Mouse (Mus musculus) hindbrain, embryonic 13.5 days (tissue): ENCODE measurements around the gene Gm40193. TPM values are rescaled to one million over a fixed set of nuclear protein-coding genes. Genes with fewer than 3 reads are reported as not detected.

Experiments used
- ATAC-seq: fragments of 200-750 bp; cut with Nextera tagmentation; 2 replicates; pipeline ENCODE4 v1.8.0; 2017; ENCODE audit warnings: moderate TSS enrichment; ENCODE audit not compliant: low FRiP score
- H3K27ac ChIP-seq: fragments of 300-500 bp; sonication (generic); 2 replicates; pipeline ENCODE4 v1.5.1; 2015; ENCODE audit warnings: inconsistent platforms, mild to moderate bottlenecking, moderate library complexity
- H3K27me3 ChIP-seq: fragments of 300-500 bp; sonication (generic); 2 replicates; pipeline ENCODE4 v1.6.1; 2015; ENCODE audit warnings: mild to moderate bottlenecking, inconsistent platforms
- H3K36me3 ChIP-seq: fragments of 300-500 bp; sonication (generic); 2 replicates; pipeline ENCODE4 v1.6.1; 2015; ENCODE audit warnings: mild to moderate bottlenecking, inconsistent platforms
- H3K4me1 ChIP-seq: fragments of 300-500 bp; sonication (generic); replicated peaks from 2 replicates; pipeline ENCODE4 v1.6.1; 2015; ENCODE audit warnings: inconsistent platforms
- H3K4me2 ChIP-seq: fragments of 300-500 bp; sonication (generic); 2 replicates; pipeline ENCODE4 v1.6.1; 2015; ENCODE audit warnings: inconsistent platforms, mild to moderate bottlenecking, moderate library complexity
- H3K4me3 ChIP-seq: fragments of 300-500 bp; sonication (generic); 2 replicates; pipeline ENCODE4 v1.5.1; 2015; ENCODE audit warnings: mild to moderate bottlenecking, inconsistent platforms
- H3K9ac ChIP-seq: fragments of 300-500 bp; sonication (generic); 2 replicates; pipeline ENCODE4 v1.6.1; 2015; ENCODE audit warnings: mild to moderate bottlenecking, inconsistent platforms
- H3K9me3 ChIP-seq: fragments of 300-500 bp; sonication (generic); 2 replicates; pipeline ENCODE4 v1.6.1; 2016; ENCODE audit warnings: inconsistent platforms
- WGBS: fragments of 180-500 bp; shearing (Covaris S2); methylation state at CpG from one replicate; pipeline ENCODE4 v1.1.7; 2015; 5-methylcytosine and 5-hydroxymethylcytosine counted together
- polyA plus RNA-seq: library from polyadenylated mRNA; unstranded; fragments of >200 nt; fragmentation: Nextera tagmentation; extraction: Ambion mirVana; gene quantifications from 2 replicates; pipeline ENCODE4 v1.2.1, GENCODE M21; 2015

Gm40193 gene
- polyA plus RNA-seq, 1 experiment from 2014 or later: not detected

DNA sequence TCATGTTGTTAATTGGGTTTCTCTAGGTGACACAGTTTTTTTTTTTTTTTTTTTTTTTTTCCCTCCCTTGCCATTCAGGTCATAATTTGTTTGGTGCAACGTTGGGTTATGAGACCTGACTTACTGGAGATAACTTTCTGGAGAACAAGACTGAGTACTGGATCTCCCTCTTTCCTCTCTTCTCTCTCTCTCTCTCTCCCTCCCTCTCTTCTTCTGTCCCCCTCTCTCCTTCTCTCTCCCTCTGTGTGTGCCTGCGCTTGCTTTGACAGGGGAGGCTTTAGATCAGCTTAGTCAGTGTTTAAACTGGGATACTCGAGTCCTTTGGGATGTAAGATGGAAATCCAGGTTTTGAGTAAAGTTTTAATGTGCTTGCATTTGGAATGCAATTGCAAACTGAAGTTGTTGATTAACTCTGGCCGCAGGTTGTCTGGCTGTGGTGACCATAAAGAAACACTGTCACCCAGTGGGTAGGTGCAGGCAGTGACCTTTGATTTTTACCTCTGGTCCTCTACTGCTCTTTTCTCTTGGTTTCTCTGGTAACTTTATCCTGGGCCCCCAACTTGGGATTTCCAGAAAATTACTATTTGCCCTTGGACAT is 31.6 kb upstream of the Gm40193 start:
- H3K27me3 ChIP-seq: no peaks in the 10 kb centered on the region
- no peaks in the 10 kb centered on the region for H3K9me3 ChIP-seq
- H3K4me2 ChIP-seq: peak overlapping the region; percentile 94
- no peak for ATAC-seq
- peaks cover 47% of the 10 kb centered on the region for H3K4me1 ChIP-seq
- H3K27ac ChIP-seq: peak overlapping the region; percentile 91; the same call in 1 of the 2 replicates
- peak overlapping the region; percentile 95 for H3K4me3 ChIP-seq
- 43% methylated on average over 4 of the region's 4 CpGs for WGBS
- peak overlapping the region; percentile 92 for H3K9ac ChIP-seq
- peaks cover 5% of the 10 kb centered on the region; the same call in 1 of the 2 replicates for H3K36me3 ChIP-seq

- Histone ChIP-seq H3K4me3 (peak overlapping the region; percentile 95), H3K36me3 (peaks cover 5% of the 10 kb centered on the region; the same call in 1 of the 2 replicates), H3K9ac (peak overlapping the region; percentile 92), H3K9me3 (no peaks in the 10 kb centered on the region), H3K4me2 (peak overlapping the region; percentile 94), H3K27me3 (no peaks in the 10 kb centered on the region), H3K4me1 (peaks cover 47% of the 10 kb centered on the region), H3K27ac (peak overlapping the region; percentile 91)
- WGBS: 3% methylated on average over 25 of the region's 25 CpGs
- no peak for ATAC-seq
Observed at GRCm38 (mm10) chr11:70563470-70564275, 30.9 kb upstream of the Gm40193 start.

DNA sequence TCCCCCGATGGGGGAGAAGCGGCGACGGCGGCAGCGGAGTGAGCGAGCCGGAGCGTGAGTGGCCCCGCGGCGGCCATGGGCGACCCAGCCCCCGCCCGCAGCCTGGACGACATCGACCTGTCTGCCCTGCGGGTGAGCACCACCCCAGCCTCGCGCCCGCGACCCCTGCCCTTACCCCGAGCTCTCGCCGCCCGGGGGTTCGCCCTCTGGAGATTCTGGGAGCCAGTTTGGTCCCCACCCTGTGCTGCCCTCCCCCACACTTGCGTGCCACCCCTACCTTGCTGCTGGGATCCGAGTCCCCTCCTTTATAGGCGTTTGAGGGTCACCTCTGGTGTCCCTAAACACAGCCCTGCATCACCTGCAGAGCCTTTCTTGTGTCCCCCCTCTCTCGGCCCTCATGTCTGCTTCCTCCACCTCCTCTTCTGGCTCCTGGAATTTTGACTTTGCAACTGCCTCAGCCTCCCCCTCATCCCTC is 30.3 kb upstream of the Gm40193 start:
- peak overlapping the region; percentile 91 for H3K27ac ChIP-seq
- peak overlapping the region; percentile 94 for H3K4me2 ChIP-seq
- ATAC-seq: peak; percentile 49
- no peaks in the 10 kb centered on the region for H3K9me3 ChIP-seq
- 0% methylated on average over 8 of the region's 31 CpGs for WGBS
- H3K4me1 ChIP-seq: peaks cover 47% of the 10 kb centered on the region
- H3K27me3 ChIP-seq: no peaks in the 10 kb centered on the region
- H3K9ac ChIP-seq: peak overlapping the region; percentile 92
- peaks cover 2% of the 10 kb centered on the region; the same call in 1 of the 2 replicates for H3K36me3 ChIP-seq
- H3K4me3 ChIP-seq: peak overlapping the region; percentile 95

DNA sequence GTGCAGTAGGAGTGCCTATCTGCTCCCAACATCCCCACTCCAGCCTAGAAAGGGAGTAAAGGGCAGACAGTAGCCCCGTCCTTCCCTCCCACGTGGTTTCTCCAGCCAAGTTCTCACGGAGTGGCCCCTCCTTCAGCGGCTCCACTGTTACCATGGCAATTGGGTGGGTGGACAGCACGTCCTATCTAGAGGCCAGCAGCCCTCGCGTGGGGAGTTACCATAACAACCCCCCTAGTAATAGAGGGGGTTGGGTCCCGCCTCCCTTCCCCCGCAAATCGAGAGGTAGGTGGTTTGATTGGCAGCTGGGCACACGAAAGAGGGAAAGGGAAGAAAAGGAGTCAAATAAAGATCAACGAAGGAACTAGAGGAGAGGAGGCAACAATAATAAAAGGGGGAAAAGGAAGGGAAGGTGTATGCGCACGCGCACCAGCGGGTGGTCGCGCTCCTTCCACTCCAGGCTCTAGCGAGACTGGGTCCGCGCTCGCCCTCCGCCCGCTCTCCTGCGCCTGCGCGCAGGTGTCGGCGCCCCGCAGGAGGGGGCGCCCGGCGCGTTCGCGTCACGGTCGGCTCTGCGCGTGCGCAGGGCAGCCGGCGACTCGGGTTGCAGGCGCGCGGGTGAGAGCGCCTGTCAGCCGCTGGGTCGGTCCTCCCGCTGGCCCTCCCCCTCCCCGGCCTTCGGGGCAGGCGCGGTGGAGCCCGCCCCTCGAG is 29.7 kb upstream of the Gm40193 start, which contains the start of gene Mink1:
Gene Mink1 (plus strand): TSS at position 595 of the 708 bp plus-strand sequence.
- peak within 1 kb of the TSS; percentile 92 for H3K9ac ChIP-seq
- peak within 1 kb of the TSS; percentile 94 for H3K4me2 ChIP-seq

GRCm38 (mm10) chr11:70561937-70562286 is 29.2 kb upstream of the Gm40193 start:
- 2% methylated on average over 2 of the region's 2 CpGs for WGBS
- no peak for ATAC-seq
- H3K4me2 ChIP-seq: peak overlapping the region; percentile 94

More for the DNA sequence above, 29.7 kb upstream of the Gm40193 start, which contains the start of gene Mink1:
- H3K27ac ChIP-seq: peak within 1 kb of the TSS; percentile 91
- peak; percentile 95 for ATAC-seq
- no peaks in the 10 kb centered on the region for H3K27me3 ChIP-seq
- H3K36me3 ChIP-seq: 0 out of 2 replicates have a peak, but pooled peaks cover 1% of the 10 kb centered on the region
- peaks cover 47% of the 10 kb centered on the region for H3K4me1 ChIP-seq
- H3K4me3 ChIP-seq: peak within 1 kb of the TSS; percentile 95
- under 1% methylated on average over 47 of the region's 57 CpGs for WGBS
- no peaks in the 10 kb centered on the region for H3K9me3 ChIP-seq

DNA sequence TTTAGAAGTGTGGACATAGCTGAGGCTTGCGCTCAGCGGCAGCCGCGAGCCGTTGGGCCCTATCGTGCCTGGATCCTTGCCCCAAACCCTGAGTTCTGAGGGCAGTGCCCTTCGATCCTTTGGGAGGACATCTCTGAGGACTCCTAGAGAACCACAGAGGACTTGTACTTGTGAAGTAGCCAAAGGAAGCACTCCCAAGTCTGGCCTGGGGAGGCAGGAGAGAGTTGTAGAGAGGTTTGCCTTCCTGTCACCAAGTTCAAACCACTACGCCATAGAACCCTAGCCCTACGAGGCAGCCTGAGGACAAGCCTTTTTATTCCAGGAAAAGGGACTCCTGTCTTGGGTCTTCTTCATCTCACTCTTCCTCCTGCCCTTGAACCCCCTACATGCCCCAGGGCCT is 24.8 kb upstream of the Gm40193 start:
- WGBS: 97% methylated on average over 9 of the region's 9 CpGs
- H3K36me3 ChIP-seq: 0 out of 2 replicates have a peak, but pooled peaks cover 3% of the 10 kb centered on the region

More at GRCm38 (mm10) chr11:70561937-70562286, 29.2 kb upstream of the Gm40193 start:
- Histone ChIP-seq H3K9me3 (no peaks in the 10 kb centered on the region), H3K4me3 (peak overlapping the region; percentile 95), H3K36me3 (0 out of 2 replicates have a peak, but pooled peaks cover 3% of the 10 kb centered on the region), H3K4me1 (peaks cover 42% of the 10 kb centered on the region), H3K27me3 (no peaks in the 10 kb centered on the region), H3K9ac (peak overlapping the region; percentile 92), H3K27ac (peak overlapping the region; percentile 91)

DNA sequence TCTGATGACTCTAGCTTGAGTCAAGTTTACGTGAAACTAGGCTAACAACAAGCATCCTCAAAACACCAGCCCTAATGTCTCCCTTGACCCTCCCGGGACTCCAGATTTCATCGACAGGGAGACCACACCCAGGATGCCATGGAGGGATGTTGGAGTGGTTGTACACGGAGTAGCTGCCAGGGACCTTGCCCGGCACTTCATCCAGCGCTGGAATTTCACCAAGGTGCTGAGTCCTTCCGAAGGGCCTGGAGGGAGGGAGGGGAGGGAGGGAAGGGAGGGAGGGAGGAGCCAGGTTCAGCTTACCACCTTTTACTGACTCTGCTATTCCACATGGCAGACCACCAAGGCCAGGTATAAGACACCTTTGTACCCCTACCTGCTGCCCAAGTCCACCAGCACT is 21.2 kb upstream of the Gm40193 start:
- no peaks in the 10 kb centered on the region for H3K9me3 ChIP-seq
- 25% methylated on average over 6 of the region's 7 CpGs for WGBS
- no peak for ATAC-seq

More for the DNA sequence above, 24.8 kb upstream of the Gm40193 start:
- Histone ChIP-seq H3K4me1 (peaks cover 15% of the 10 kb centered on the region), H3K4me2 (no peak overlapping the region), H3K27ac (no peak overlapping the region), H3K9me3 (no peaks in the 10 kb centered on the region), H3K9ac (no peak overlapping the region), H3K27me3 (0 out of 2 replicates have a peak, but pooled peaks cover 6% of the 10 kb centered on the region), H3K4me3 (no peak overlapping the region)
- ATAC-seq: no peak

GRCm38 (mm10) chr11:70551526-70551925 is 18.8 kb upstream of the Gm40193 start:
- H3K4me3 ChIP-seq: no peak overlapping the region
- H3K27me3 ChIP-seq: peaks cover 10% of the 10 kb centered on the region; the same call in 1 of the 2 replicates
- no peak overlapping the region for H3K27ac ChIP-seq
- no peak overlapping the region for H3K4me2 ChIP-seq
- no peak for ATAC-seq
- 89% methylated on average over 8 of the region's 8 CpGs for WGBS
- H3K4me1 ChIP-seq: peaks cover 7% of the 10 kb centered on the region
- no peak overlapping the region for H3K9ac ChIP-seq
- H3K36me3 ChIP-seq: no peaks in the 10 kb centered on the region
- no peaks in the 10 kb centered on the region for H3K9me3 ChIP-seq

More for the DNA sequence above, 21.2 kb upstream of the Gm40193 start:
- H3K4me3 ChIP-seq: no peak overlapping the region
- H3K9ac ChIP-seq: no peak overlapping the region
- 0 out of 2 replicates have a peak, but pooled peaks cover 3% of the 10 kb centered on the region for H3K36me3 ChIP-seq
- no peak overlapping the region for H3K27ac ChIP-seq
- peaks cover 7% of the 10 kb centered on the region for H3K4me1 ChIP-seq
- peaks cover 10% of the 10 kb centered on the region; the same call in 1 of the 2 replicates for H3K27me3 ChIP-seq
- H3K4me2 ChIP-seq: no peak overlapping the region

- peaks cover 11% of the 10 kb centered on the region for H3K4me1 ChIP-seq
- peaks cover 24% of the 10 kb centered on the region for H3K27me3 ChIP-seq
- 75% methylated on average over 7 of the region's 7 CpGs for WGBS
- H3K36me3 ChIP-seq: no peaks in the 10 kb centered on the region
- no peak overlapping the region for H3K4me3 ChIP-seq
- no peak overlapping the region for H3K27ac ChIP-seq
- H3K4me2 ChIP-seq: no peak overlapping the region
- no peak for ATAC-seq
- H3K9me3 ChIP-seq: no peaks in the 10 kb centered on the region
- no peak overlapping the region for H3K9ac ChIP-seq
Observed at GRCm38 (mm10) chr11:70544496-70544895, 11.8 kb upstream of the Gm40193 start.

DNA sequence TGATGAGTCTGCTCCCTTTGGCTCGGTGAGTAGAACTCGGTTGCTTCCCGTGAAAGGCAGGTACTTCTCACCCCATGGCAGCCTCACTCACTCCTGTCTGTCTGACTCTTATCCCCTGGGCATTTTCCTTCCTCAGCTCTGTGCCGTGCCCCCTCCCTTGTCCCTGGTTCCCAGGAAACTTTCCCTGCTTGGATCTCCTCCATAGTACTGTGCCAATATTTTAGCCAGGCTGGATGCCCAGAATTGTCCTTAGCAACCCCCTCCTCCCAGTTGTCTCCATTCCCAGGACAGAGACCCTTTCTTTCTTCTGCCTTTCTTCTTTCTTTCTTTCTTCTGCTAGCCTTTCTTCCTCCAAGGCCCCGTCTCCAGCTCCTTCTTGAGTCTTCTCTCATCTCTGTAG is 8.7 kb upstream of the Gm40193 start:
- WGBS: 67% methylated on average over 5 of the region's 5 CpGs
- Histone ChIP-seq H3K4me1 (peaks cover 11% of the 10 kb centered on the region), H3K27ac (no peak overlapping the region; the same call in 1 of the 2 replicates), H3K4me3 (peak overlapping the region; percentile 58), H3K9ac (no peak overlapping the region), H3K9me3 (no peaks in the 10 kb centered on the region), H3K27me3 (peaks cover 34% of the 10 kb centered on the region), H3K36me3 (no peaks in the 10 kb centered on the region), H3K4me2 (peak overlapping the region; percentile 76)
- no peak for ATAC-seq

DNA sequence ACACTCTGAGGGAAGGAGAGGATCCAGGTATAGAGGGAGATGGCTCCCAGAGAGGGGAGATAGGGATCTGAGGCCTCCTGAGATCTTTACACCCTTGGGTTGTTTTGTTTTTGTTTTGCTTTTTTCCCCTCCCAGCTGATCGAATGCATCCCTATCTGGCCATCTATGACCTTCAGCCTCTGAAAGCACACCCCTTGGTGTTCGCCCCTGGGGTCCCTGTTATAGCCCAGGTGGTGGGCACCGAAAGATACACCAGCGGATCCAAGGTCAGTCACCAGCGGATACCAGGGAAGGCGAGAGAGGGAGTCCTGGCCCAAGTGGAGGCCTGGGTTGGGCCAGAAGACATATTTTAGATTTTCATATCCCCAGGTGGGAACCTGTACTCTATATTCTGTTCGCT is 8.2 kb upstream of the Gm40193 start:
- H3K36me3 ChIP-seq: no peaks in the 10 kb centered on the region
- H3K4me1 ChIP-seq: peaks cover 11% of the 10 kb centered on the region
- no peak overlapping the region; the same call in 1 of the 2 replicates for H3K27ac ChIP-seq
- ATAC-seq: no peak
- peak overlapping the region; percentile 76 for H3K4me2 ChIP-seq
- H3K27me3 ChIP-seq: peaks cover 34% of the 10 kb centered on the region
- H3K9ac ChIP-seq: peak overlapping the region; percentile 75; the same call in 1 of the 2 replicates
- H3K9me3 ChIP-seq: no peaks in the 10 kb centered on the region
- 91% methylated on average over 7 of the region's 7 CpGs for WGBS
- peak overlapping the region; percentile 58 for H3K4me3 ChIP-seq
